Mouse (Mus musculus) erythroblast, adult 5-6 weeks (primary cell): ENCODE results near the gene Sidt1. TPM values are rescaled to one million over a fixed set of nuclear protein-coding genes. Genes with fewer than 3 reads are reported as not detected.

Source experiments
- ATAC-seq: replicated peaks from 2 replicates; pipeline ENCODE4 v1.8.0; 2016; ENCODE audit warnings: moderate number of reproducible peaks, mild to moderate bottlenecking, moderate TSS enrichment, inconsistent platforms; ENCODE audit not compliant: poor library complexity, low FRiP score, severe bottlenecking
- total RNA-seq, 2 experiments: library from RNA; stranded (forward) in 1 of 2; stranded (reverse) in 1 of 2; fragments of 150-400 nt in 1 of 2; fragments of 200-764, 138-1000 nt in 1 of 2; gene quantifications; 2 replicates each; pipeline versions ENCODE4 v1.2.3 to v1.2.4; 2015 to 2017; ENCODE audit warnings: low replicate concordance in 2 of 2

Gene Sidt1
- total RNA-seq, 2 experiments from 2014 or later: 0.19 TPM; not detected in 1

DNA sequence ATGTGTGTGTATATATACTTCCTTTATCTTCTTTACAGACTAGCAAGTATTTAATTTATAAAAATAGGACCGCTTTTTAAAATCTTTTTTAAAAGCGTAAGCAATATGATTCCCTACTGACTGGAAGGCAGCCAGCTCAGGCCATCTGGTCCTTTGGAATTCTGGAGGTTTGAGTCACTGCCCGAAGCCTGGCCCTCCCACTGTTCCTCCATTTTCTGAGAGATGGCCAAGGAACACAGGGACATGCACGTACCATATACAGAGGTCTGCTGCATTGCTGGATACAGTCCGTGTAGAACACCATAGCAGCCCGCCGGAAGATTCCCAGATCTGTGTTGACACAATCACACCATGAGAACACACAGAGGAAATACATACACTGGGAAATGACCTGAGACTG lies 78.3 kb downstream of the Sidt1 start:
- no peak for ATAC-seq

DNA sequence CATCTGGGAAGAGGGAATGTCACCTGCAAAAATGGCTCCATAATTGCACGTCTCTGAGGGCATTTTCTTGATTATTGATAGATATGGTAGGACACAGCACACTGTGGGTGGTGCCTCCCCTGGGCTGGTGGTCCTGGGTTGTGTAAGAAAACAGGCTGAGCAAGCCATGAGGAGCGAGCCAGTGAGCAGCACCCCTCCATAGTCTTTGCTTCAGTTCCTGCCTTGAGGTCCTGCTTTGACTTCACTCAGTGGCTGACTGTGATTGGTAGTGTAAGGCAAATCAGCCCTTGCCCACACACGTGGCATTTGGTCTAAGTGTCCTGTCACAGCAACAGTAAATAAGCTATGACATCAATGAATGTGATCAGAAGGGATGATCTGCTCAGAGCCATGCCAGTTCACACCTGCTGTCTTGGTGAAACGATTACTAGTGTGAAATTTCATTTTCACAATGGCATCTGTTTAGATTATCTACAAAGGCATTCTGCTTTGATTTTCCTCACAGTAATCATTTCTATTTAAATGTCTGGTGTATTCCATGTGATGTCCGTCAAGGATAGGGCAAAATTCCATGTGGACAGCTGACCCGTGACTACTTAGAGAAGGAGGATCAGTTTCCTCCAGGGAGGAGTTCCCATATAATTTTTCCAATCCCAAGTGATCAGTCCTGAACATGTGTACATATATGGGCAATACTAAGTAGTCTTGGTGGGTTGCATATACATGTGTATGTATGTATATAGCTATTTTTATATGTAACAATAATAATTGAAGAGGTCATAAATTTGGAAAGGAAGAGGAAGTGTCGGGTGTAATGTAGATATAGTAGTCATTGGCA lies 79.0 kb downstream of the Sidt1 start:
- no peak for ATAC-seq

DNA sequence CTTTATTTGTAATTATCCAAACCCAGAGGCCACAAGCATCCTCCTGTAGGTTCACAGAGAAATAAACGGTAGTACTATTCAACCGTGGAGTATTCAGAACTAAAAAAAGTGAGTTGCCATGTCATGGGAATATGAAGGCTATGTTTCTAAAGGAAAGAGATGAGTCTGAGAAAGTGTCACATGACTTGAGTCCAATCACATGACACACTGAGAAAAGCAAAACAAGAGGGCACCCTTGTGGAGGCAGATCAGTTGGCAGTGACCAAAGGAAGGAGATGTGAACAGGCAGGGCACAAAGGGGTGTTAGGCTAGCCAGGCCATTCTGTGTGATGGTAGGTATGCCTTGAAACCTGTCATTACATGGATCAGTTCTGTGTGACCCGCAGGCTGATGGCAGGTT lies 80.3 kb downstream of the Sidt1 start:
- no peak for ATAC-seq

DNA sequence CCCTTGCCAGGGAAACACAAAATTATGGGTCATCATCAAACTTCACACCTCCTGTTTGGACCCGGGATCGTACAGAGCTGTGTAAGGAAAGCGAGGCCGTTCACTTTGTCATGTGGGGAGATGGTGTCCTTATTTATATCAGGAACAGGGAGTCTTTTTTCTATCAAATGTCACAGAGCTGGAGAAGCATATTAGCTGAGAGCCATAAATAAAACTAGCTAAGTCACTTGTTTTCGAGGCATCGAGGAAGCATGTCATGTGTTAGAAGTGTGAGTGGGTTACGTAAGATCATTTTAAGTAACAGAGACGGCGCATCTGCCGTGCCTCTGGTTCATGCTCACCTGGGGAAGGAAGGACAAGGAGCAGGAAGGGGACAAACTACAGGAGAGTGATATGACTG lies 83.0 kb downstream of the Sidt1 start:
- ATAC-seq: no peak

DNA sequence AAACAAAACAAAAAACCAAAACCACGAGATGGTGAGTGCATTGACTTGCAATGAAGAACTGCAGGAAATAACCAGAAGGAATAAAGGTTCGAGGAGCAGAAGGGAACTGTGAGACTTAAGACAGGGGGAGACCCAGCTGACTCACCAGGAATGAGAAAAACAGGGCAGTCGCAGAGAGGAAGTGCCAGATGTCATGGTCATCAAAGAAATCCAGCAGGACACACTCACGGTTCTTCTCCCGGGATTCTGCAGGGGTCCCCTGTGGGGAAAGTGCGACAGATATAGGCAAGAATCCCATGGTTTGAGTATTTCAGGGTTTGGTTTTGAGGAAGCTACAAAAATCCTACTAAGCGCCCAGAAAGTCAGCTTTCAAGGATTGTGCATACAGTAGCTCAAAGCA lies 89.7 kb downstream of the Sidt1 start:
- no peak for ATAC-seq

DNA sequence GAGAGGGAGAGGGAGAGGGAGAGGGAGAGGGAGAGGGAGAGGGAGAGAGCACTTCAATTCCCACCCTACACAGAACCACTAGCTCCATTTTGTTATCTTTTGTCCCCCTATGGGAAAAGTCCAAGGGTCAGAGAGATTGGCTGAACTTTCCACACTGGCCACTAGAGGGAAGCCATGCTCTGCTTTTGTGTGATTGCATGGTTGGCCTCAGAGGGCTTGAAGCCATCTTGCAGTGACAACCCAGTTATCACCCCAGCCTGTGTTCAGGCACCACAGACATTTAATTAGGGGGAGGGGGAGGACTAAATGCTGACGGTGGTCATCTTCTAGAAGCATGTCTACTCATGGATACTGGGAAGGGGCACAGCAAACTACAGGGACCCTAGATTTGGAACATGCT lies 90.4 kb downstream of the Sidt1 start:
- ATAC-seq: peak; percentile 83

DNA sequence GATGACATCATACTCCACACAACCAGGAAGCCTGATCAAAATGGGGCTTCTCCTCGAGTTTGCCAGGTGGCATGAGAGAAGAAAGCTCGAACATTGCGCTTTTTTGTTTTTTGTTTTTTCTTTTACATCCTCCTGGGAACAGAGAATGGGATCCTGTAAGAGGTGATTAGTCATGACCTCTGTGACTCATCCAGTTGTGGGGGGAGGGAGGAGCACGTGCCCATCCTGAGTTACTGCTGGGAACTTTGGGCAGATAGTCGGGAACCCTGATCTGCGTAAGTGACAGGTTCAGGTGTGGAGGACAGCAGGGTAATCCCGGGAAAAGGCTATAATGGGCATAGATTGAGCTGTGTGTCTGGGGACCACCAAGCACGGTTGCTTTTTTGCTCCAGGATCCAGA lies 92.6 kb downstream of the Sidt1 start:
- no peak for ATAC-seq

DNA sequence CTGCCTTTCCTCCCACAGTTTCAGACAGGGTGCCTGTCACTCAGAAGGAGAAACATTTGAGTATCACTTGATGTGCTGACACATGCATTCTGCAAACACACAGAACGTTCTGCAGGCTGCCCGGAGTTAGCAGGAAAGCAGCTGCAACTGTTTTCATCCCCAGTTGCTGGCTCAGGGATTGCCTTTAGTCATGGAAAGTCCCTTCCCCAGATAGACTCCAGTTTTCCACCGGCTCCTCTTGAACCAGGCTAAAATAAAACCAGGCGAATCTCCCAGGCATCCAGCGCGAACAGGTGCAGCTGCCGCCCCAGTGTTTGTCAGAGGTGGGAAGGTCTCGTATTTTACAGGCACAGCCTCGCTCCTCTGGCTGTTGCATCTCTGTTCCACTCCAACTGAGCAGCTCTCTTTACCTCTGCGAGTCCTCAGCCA lies 94.1 kb downstream of the Sidt1 start:
- no peak for ATAC-seq

DNA sequence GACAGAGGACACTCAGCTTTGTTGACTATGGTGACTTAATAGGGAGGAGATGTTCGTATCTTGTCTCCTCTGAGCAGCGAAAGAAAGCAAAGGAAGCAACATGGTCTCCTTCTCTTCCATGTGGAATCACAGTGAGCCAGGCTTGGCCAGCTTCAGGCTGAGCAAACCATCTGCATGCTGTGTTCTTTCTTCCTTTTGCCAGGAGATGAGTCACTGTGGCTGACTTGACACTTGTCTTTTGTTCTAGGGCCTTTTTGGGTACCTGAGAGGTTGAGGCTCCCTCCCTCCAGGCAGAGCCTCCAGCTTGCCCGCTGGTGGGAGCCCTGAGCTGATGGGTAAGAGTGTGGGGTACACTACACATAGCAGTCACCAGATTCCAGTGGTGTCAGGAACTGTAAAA lies 95.2 kb downstream of the Sidt1 start:
- no peak for ATAC-seq

DNA sequence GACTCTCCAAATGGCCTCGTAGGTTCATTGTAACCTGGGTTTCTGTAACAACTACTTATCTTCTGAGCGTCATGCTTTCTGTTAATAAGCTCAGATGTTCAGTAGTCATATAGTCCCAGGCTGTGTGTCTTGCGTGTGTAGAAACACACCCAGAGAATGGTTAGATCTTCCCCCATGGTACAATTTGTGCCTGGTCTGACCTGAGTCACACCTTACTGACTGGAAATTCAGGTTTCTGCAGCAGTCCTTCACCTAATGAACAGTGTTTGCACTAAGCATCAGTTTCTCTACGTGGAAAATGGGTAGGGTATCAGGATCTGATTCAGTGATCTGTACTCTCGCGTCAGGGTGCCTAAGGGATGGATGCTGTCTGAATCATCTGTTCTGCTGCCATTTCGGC lies 100.0 kb downstream of the Sidt1 start:
- no peak for ATAC-seq

DNA sequence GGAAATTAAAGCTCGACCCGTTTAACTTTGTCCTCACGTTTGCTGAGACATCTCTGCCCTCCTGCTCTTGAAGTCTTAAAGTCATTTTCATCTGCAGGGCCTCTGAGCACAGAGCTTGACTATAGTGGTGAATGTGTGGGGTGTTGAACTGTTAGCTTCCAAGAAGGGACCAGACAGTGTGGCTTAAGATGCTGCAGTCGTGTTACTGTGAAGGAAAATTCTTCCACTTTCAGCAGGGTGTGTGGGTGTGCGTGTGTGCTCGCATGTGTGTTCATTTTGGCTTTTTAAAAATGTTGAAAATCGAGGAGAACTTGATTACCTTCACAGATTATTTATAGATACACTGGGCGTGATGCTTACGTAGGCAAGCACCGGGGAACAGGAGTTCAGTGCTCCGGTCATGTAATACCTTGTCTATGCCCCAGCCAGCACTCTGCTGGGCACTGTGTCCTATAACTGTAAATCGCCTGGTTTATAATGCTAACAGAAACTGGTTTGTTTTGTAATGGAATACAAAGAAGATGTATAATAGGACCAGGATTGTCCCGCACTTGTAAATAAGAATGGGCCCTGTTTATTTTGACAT lies 106.2 kb downstream of the Sidt1 start:
- ATAC-seq: no peak

DNA sequence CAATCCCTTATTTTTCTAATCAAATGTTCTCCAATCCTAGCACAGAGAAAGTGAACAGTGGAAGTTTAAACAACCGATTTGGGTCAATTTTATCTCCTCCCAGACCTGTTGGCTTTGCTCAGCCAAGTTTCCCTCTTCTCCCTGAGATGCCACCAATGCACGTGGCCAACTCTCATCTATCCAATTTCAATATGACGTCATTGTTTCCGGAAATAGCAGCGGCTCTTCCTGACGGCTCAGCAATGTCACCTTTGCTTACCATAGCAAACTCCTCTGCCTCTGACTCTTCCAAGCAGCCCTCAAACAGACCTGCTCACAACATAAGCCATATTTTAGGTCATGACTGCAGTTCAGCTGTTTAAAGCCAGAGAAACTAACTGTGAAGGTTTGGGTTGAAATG lies 111.5 kb downstream of the Sidt1 start:
- no peak for ATAC-seq

DNA sequence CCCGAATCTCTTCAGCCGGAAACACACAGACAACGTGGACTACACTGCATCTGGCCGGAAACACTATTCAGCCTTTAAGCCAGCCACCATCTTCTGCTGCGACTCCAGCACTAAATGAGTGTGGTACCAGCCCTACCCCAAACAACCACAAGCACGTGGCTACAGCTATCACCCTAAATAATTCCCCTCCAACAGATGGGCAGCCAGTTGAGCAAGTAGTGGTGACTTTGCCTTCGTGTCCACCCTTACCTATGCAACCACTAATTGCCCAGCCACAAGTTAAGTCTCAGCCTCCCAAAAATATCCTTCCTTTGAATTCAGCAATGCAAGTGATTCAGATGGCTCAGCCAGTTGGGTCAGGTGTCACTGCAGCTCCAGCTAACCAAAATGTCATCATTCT lies 116.6 kb downstream of the Sidt1 start:
- no peak for ATAC-seq

DNA sequence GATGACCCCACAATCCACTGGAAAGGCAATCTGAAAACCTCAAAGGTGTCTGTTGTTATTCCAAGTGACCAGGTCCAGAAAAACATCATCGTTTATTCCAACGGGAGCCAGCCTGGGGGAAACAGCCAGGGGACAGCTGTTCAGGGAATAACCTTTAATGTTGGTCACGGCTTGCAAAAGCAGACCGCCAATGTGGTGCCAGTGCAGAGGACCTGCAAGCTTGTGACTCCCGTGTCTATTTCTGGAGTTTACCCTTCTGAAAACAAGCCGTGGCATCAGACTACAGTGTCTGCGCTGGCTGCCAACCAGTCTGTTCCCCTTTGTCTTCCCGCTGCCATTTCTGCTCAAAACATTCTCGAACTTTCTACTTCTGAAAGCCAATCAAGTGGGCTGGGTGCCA lies 117.5 kb downstream of the Sidt1 start:
- no peak for ATAC-seq

DNA sequence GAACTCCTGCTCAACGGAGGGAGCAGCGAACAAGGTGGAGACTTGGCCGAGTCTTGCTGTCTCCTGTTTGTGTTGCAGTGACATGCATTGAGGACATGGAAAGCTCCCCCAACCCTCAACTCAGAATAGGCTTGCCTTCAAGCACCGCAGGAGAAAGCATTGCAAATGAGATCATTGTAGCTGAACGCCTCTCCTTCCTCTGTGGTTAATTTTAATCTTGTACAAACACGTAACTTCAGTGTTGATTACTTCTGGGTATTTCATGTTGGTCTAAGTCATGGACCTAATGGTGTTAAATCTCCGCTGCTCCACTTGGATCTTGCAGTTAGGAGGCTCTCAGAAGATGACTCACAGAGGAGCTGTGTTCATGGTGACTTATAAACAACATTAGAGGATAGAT lies 120.3 kb downstream of the Sidt1 start:
- ATAC-seq: no peak

DNA sequence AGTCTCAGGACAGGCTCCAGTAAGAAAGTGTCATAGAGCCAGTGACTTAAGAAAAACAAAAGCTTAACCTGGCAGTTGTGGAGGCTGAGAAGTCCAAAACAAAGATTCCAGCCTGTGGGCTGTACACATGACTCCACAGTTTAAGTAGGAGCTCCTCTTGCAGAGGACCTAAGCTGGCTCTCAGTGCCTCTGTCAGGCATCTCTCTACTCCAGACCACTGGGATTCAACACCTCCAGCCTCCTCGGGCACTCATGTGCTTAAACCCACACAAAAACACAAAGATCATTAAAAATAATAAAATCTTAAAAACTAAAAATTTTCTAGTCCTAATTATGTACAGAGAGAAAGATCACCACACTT lies 122.0 kb downstream of the Sidt1 start:
- no peak for ATAC-seq

DNA sequence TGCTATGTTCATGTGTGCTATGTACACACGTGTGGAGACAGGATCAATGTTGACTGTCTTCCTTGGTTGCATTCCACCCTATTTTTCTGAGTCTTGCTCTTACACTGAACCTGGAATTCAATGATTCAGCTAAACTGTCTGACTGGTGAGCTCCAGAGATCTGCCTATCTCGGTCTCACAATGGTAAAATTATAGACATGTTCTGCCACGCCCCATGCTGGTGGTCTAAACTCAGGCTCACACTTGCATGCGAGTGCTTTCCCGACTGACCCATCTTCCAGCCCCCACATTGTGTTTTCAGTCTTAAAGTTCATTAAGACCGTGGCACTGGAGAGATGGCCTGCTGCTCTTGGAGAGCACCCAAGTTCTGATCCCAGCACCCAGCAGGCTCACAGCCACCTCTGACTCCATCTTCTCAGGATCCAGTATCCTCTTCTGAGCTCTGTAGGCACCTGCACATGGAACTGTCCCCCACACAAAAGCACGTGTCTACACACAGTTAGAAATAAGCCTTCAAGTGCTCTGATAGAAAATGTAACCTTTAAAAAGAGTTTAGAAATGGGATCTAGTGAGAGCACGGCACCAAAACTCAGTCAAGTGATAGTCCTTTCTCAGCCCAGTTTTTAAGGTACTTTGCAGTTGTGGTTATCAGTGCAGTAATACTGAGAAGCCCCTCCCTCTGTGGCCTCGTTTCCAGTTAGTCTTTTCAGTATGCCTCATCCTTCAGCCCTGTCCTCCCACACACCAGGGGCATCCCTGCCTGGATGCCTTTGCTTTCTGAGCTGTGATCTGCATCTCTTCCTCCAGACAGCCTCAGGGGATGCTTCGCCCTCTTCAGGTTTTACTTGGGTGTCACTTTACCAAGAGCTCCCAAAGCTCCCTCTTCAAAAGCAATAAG lies 122.6 kb downstream of the Sidt1 start:
- no peak for ATAC-seq

DNA sequence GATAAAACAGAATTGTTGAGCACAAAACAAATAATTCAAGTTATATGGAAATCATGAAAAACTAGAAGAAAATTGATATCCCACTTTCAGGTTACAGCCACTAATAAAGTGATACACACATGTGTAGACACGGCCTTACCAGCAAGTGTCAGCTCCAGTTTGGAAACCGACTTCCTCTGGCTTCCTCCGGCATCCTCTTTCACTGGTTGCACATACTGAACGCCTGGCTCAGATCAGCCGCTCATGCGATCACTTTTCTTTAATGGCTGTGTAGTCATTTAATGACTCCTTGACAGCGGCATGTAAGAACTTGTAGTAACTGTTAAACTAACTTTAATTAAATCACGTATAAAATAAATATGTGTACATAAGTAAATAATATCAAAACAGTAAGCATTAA lies 127.0 kb downstream of the Sidt1 start:
- ATAC-seq: no peak

DNA sequence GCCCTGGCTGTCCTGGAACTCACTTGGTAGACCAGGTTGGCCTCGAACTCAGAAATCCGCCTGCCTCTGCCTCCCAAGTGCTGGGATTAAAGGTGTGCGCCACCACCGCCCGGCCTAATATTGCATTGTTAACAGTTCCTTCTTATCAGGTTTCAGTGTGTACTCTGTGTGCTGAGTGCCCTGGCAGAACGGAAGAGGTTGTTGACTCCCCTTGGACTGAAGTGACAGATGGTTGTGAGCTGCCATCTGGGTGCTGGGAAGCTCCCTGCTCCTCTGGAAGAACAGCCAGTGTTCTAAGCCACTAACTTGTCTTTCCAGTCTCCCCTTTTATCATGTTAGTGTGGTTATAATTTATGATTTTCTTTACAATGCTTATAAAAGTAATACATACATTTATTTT lies 128.7 kb downstream of the Sidt1 start:
- no peak for ATAC-seq

DNA sequence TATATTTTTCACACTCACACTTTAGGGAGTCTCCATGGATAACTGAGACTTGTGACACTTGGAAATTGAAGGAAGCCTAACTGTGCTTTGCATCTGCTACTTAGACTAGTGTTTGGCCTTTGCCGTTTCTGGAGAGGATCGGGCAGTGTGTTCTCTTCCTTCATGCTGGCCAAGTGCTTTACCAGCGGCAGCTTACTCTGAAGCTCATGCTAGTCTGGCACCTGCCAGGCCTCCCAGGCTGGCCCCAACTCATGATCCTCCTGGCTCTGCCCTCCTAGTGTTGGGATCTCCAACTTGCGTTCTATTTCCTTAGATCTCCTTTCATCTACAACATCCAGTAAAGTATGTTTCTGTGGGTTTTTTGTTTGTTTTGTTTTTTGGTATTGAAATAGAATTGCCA lies 132.8 kb downstream of the Sidt1 start:
- ATAC-seq: no peak
